In the genomic region with DNA sequence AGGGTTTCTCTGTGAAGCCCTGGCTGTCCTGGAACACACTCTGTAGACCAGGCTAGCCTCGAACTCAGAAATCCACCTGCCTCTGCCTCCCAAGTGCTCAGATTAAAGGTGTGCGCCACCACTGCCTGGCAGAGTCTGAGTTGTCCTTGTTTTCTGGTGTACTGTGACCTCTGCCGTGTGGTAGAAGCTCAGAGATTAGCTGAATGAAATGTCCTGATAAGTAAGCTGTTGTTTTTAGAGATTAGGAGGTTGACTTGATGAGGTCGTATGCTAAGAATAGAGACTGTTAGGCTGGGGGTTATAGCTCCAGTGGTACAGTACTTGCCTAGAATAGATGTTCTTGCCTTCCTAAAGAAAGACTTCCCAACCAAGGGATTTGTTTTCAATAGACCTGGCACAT, we compare ENCODE assay signal across 8 mouse cellular contexts. TPM values are rescaled to one million over a fixed set of nuclear protein-coding genes. Genes with fewer than 3 reads are reported as not detected.
DNase-seq lines count a peak whose midpoint lies in the region; ATAC-seq and TF ChIP-seq lines count a peak whose summit lies in the region.

No protein-coding gene starts in this region.

- no peaks in the 10 kb centered on the region for H3K27me3 ChIP-seq in megakaryocyte, embryonic 14.5 days (replicated peaks)
- no peaks in the 10 kb centered on the region for H3K27me3 ChIP-seq in forebrain, postnatal 0 days (ENCODE audit: insufficient read depth, low read length)
- H3K27me3 ChIP-seq in liver, embryonic 12.5 days (replicated peaks), result no peaks in the 10 kb centered on the region
- H3K27me3 ChIP-seq in stomach, postnatal 0 days (ENCODE audit: control insufficient read depth, insufficient read depth, low read length), result no peaks in the 10 kb centered on the region

- TF ChIP-seq CTCF in forebrain, postnatal 0 days (IDR thresholded peaks at IDR 0.05; ENCODE audit: low read depth), result no peak
- TF ChIP-seq CTCF in stomach, postnatal 0 days (IDR thresholded peaks at IDR 0.05; ENCODE audit: low read depth), result no peak

- peaks cover 54% of the 10 kb centered on the region for H3K4me1 ChIP-seq in megakaryocyte, embryonic 14.5 days
- peaks cover 29% of the 10 kb centered on the region for H3K4me1 ChIP-seq in forebrain, postnatal 0 days (ENCODE audit: insufficient read depth)
- H3K4me1 ChIP-seq in liver, embryonic 12.5 days, result peaks cover 38% of the 10 kb centered on the region
- H3K4me1 ChIP-seq in stomach, postnatal 0 days (replicated peaks; ENCODE audit: control insufficient read depth, insufficient read depth), result peaks cover 7% of the 10 kb centered on the region

- H3K4me2 ChIP-seq in forebrain, postnatal 0 days (ENCODE audit: low read depth), result peak overlapping the region; percentile 81
- H3K4me2 ChIP-seq in liver, embryonic 12.5 days, result peak overlapping the region; percentile 92
- peak overlapping the region; percentile 89 for H3K4me2 ChIP-seq in stomach, postnatal 0 days (replicated peaks; ENCODE audit: low read depth)

- DNase-seq in forebrain, postnatal 0 days, result no peak
- DNase-seq in stomach, postnatal 0 days (ENCODE audit: low spot score), result no peak
- no peak for DNase-seq in layer of hippocampus, adult 9-10 months (ENCODE audit: low spot score)
- DNase-seq in natural killer cell, adult 2 months (ENCODE audit: low spot score in 2 of 2), result no peak
- DNase-seq in cerebellum, adult 11-12 months, result no peak

- no peak for TF ChIP-seq EP300 in stomach, postnatal 0 days (optimal IDR thresholded peaks at IDR 0.05)

- WGBS in forebrain, postnatal 0 days, result 87% methylated on average over 4 of the region's 4 CpGs
- WGBS in liver, embryonic 12.5 days (ENCODE audit: insufficient replicate concordance), result 43% methylated on average over 4 of the region's 4 CpGs
- WGBS in stomach, postnatal 0 days, result 62% methylated on average over 4 of the region's 4 CpGs

- H3K4me3 ChIP-seq in megakaryocyte, embryonic 14.5 days (replicated peaks), result peak overlapping the region; percentile 94
- peak overlapping the region; percentile 89 for H3K4me3 ChIP-seq in forebrain, postnatal 0 days (ENCODE audit: low read depth, low read length)
- peak overlapping the region; percentile 94 for H3K4me3 ChIP-seq in liver, embryonic 12.5 days
- peak overlapping the region; percentile 94; the same call in 1 of the 2 replicates for H3K4me3 ChIP-seq in stomach, postnatal 0 days (ENCODE audit: low read depth, low read length)

- no peaks in the 10 kb centered on the region for H3K9me3 ChIP-seq in megakaryocyte, embryonic 14.5 days
- no peaks in the 10 kb centered on the region for H3K9me3 ChIP-seq in forebrain, postnatal 0 days (ENCODE audit: low read length)
- H3K9me3 ChIP-seq in liver, embryonic 12.5 days (replicated peaks), result no peaks in the 10 kb centered on the region
- H3K9me3 ChIP-seq in stomach, postnatal 0 days (ENCODE audit: control insufficient read depth, low read length), result no peaks in the 10 kb centered on the region

- no peak for ATAC-seq in megakaryocyte, adult 5-6 weeks (ENCODE audit: poor library complexity, severe bottlenecking)
- ATAC-seq in forebrain, postnatal 0 days, result no peak
- ATAC-seq in liver, embryonic 12.5 days, result no peak
- ATAC-seq in stomach, postnatal 0 days (ENCODE audit: low FRiP score, low TSS enrichment), result no peak

- H3K27ac ChIP-seq in forebrain, postnatal 0 days (ENCODE audit: low read depth, low read length), result no peak overlapping the region
- peak overlapping the region; percentile 100 for H3K27ac ChIP-seq in liver, embryonic 12.5 days
- H3K27ac ChIP-seq in stomach, postnatal 0 days (replicated peaks), result peak overlapping the region; percentile 97

- peaks cover 45% of the 10 kb centered on the region for H3K36me3 ChIP-seq in megakaryocyte, embryonic 14.5 days (replicated peaks; ENCODE audit: low read length)
- H3K36me3 ChIP-seq in forebrain, postnatal 0 days (ENCODE audit: insufficient read depth), result peaks cover 21% of the 10 kb centered on the region
- peaks cover 32% of the 10 kb centered on the region for H3K36me3 ChIP-seq in liver, embryonic 12.5 days
- H3K36me3 ChIP-seq in stomach, postnatal 0 days (ENCODE audit: control insufficient read depth, insufficient read depth, low read length), result peaks cover 4% of the 10 kb centered on the region; the same call in 1 of the 2 replicates

- H3K9ac ChIP-seq in forebrain, postnatal 0 days, result peak overlapping the region; percentile 82; the same call in 1 of the 2 replicates
- H3K9ac ChIP-seq in liver, embryonic 12.5 days, result peak overlapping the region; percentile 92
- peak overlapping the region; percentile 93 for H3K9ac ChIP-seq in stomach, postnatal 0 days (ENCODE audit: low read length)

RNA-seq across cellular contexts. Expression of a gene that starts 1.2 kb away (rescaled TPM):
- polyA plus RNA-seq in megakaryocyte, embryonic 14.5 days (2012; ENCODE audit: insufficient read depth, low replicate concordance), result 83.3 and 92.2 TPM in 2 replicates
- 468 and 473 TPM in 2 replicates for total RNA-seq in megakaryocyte, adult 5-6 weeks (2015)
- 585 and 627 TPM in 2 replicates for total RNA-seq in megakaryocyte, adult 5-6 weeks (2017)
- total RNA-seq in forebrain, postnatal 0 days (2014; rRNA removed), result 119 and 126 TPM in 2 replicates
- polyA plus RNA-seq in forebrain, postnatal 0 days (2015; fragmentation: Nextera tagmentation; extraction: Ambion mirVana), result 238 and 271 TPM in 2 replicates
- polyA plus RNA-seq in liver, embryonic 12.5 days (2016; fragmentation: Nextera tagmentation; extraction: Ambion mirVana), result 249 and 259 TPM in 2 replicates
- polyA plus RNA-seq in stomach, postnatal 0 days (2015; fragmentation: Nextera tagmentation; extraction: Ambion mirVana), result 363 and 370 TPM in 2 replicates

RNA-seq across cellular contexts. Expression of a gene that starts 1.2 kb away (rescaled TPM):
- polyA plus RNA-seq in megakaryocyte, embryonic 14.5 days (2012; ENCODE audit: insufficient read depth, low replicate concordance), result 5.1 and 6.8 TPM in 2 replicates
- total RNA-seq in megakaryocyte, adult 5-6 weeks (2015), result 16.5 and 23.8 TPM in 2 replicates
- total RNA-seq in megakaryocyte, adult 5-6 weeks (2017), result 6.2 and 8.4 TPM in 2 replicates
- total RNA-seq in forebrain, postnatal 0 days (2014; rRNA removed), result 47.7 and 50.0 TPM in 2 replicates
- 59.2 and 66.2 TPM in 2 replicates for polyA plus RNA-seq in forebrain, postnatal 0 days (2015; fragmentation: Nextera tagmentation; extraction: Ambion mirVana)
- 13.4 TPM in 2 replicates for polyA plus RNA-seq in liver, embryonic 12.5 days (2016; fragmentation: Nextera tagmentation; extraction: Ambion mirVana)
- 58.2 and 61.4 TPM in 2 replicates for polyA plus RNA-seq in stomach, postnatal 0 days (2015; fragmentation: Nextera tagmentation; extraction: Ambion mirVana)

RNA-seq across cellular contexts. Expression of a gene that starts 8.1 kb away (rescaled TPM):
- polyA plus RNA-seq in megakaryocyte, embryonic 14.5 days (2012; ENCODE audit: insufficient read depth, low replicate concordance), result 1.9 TPM in 1 of 2 replicates, not detected in the other
- total RNA-seq in megakaryocyte, adult 5-6 weeks (2015), result 0.71 TPM in 1 of 2 replicates, not detected in the other
- 0.11 TPM in 1 of 2 replicates, not detected in the other for total RNA-seq in megakaryocyte, adult 5-6 weeks (2017)
- 25.9 and 32.6 TPM in 2 replicates for total RNA-seq in forebrain, postnatal 0 days (2014; rRNA removed)
- 14.6 and 20.1 TPM in 2 replicates for polyA plus RNA-seq in forebrain, postnatal 0 days (2015; fragmentation: Nextera tagmentation; extraction: Ambion mirVana)
- polyA plus RNA-seq in liver, embryonic 12.5 days (2016; fragmentation: Nextera tagmentation; extraction: Ambion mirVana), result 10.9 and 12.9 TPM in 2 replicates
- polyA plus RNA-seq in stomach, postnatal 0 days (2015; fragmentation: Nextera tagmentation; extraction: Ambion mirVana), result 10.5 and 11.6 TPM in 2 replicates

RNA-seq across cellular contexts. Expression of a gene that starts 14.5 kb away (rescaled TPM):
- not detected in 2 replicates for polyA plus RNA-seq in megakaryocyte, embryonic 14.5 days (2012; ENCODE audit: insufficient read depth, low replicate concordance)
- 3.9 and 4.3 TPM in 2 replicates for total RNA-seq in megakaryocyte, adult 5-6 weeks (2015)
- 2.6 and 3.6 TPM in 2 replicates for total RNA-seq in megakaryocyte, adult 5-6 weeks (2017)
- 66.6 and 67.7 TPM in 2 replicates for total RNA-seq in forebrain, postnatal 0 days (2014; rRNA removed)
- 115 and 134 TPM in 2 replicates for polyA plus RNA-seq in forebrain, postnatal 0 days (2015; fragmentation: Nextera tagmentation; extraction: Ambion mirVana)
- polyA plus RNA-seq in liver, embryonic 12.5 days (2016; fragmentation: Nextera tagmentation; extraction: Ambion mirVana), result 5.8 and 7.9 TPM in 2 replicates
- polyA plus RNA-seq in stomach, postnatal 0 days (2015; fragmentation: Nextera tagmentation; extraction: Ambion mirVana), result 17.3 and 20.3 TPM in 2 replicates

RNA-seq across cellular contexts. Expression of a gene that starts 34.0 kb away (rescaled TPM):
- polyA plus RNA-seq in megakaryocyte, embryonic 14.5 days (2012; ENCODE audit: insufficient read depth, low replicate concordance), result 49.9 and 236 TPM in 2 replicates
- total RNA-seq in megakaryocyte, adult 5-6 weeks (2015), result 2,393 and 2,822 TPM in 2 replicates
- 1,668 and 1,978 TPM in 2 replicates for total RNA-seq in megakaryocyte, adult 5-6 weeks (2017)
- 184 and 264 TPM in 2 replicates for total RNA-seq in forebrain, postnatal 0 days (2014; rRNA removed)
- polyA plus RNA-seq in forebrain, postnatal 0 days (2015; fragmentation: Nextera tagmentation; extraction: Ambion mirVana), result 446 and 498 TPM in 2 replicates
- polyA plus RNA-seq in liver, embryonic 12.5 days (2016; fragmentation: Nextera tagmentation; extraction: Ambion mirVana), result 5,938 and 5,957 TPM in 2 replicates
- 1,072 and 1,116 TPM in 2 replicates for polyA plus RNA-seq in stomach, postnatal 0 days (2015; fragmentation: Nextera tagmentation; extraction: Ambion mirVana)
